Mouse (Mus musculus) kidney, postnatal 0 days (tissue): ENCODE measurements around the gene Tango2. TPM values are rescaled to one million over a fixed set of nuclear protein-coding genes. Genes with fewer than 3 reads are reported as not detected.

Source experiments
- ATAC-seq: fragments of 200-750 bp; cut with Nextera tagmentation; replicated peaks from 2 replicates; pipeline ENCODE4 v1.8.0; 2017; ENCODE audit warnings: low read depth, moderate number of reproducible peaks, moderate TSS enrichment, moderate library complexity; ENCODE audit not compliant: low FRiP score
- DNase-seq: peaks from one replicate; pipeline ENCODE4 v3.0.0-alpha.2; 2016; ENCODE audit warnings: low spot score
- H3K27ac ChIP-seq: fragments of 300-500 bp; sonication (generic); 2 replicates; pipeline ENCODE4 v1.5.1; 2014; ENCODE audit warnings: mild to moderate bottlenecking
- H3K27me3 ChIP-seq: fragments of 300-500 bp; sonication (generic); 2 replicates; pipeline ENCODE4 v1.6.1; 2014; ENCODE audit warnings: low read length, mixed read lengths; ENCODE audit not compliant: insufficient read depth
- H3K36me3 ChIP-seq: fragments of 300-500 bp; sonication (generic); 2 replicates; pipeline ENCODE4 v1.6.1; 2014; ENCODE audit warnings: low read length, mixed read lengths; ENCODE audit not compliant: insufficient read depth
- H3K4me1 ChIP-seq: fragments of 300-500 bp; sonication (generic); replicated peaks from 2 replicates; pipeline ENCODE4 v1.6.1; 2014; ENCODE audit warnings: antibody characterized with exemption, low read length, mixed read lengths; ENCODE audit not compliant: insufficient read depth
- H3K4me2 ChIP-seq: fragments of 300-500 bp; sonication (generic); 2 replicates; pipeline ENCODE4 v1.6.1; 2014; ENCODE audit warnings: mild to moderate bottlenecking, low read length, moderate library complexity, mixed read lengths
- H3K4me3 ChIP-seq: fragments of 300-500 bp; sonication (generic); replicated peaks from 2 replicates; pipeline ENCODE4 v1.5.1; 2014; ENCODE audit warnings: low read depth, low read length
- H3K9ac ChIP-seq: fragments of 300-500 bp; sonication (generic); 2 replicates; pipeline ENCODE4 v1.6.1; 2014; ENCODE audit warnings: low read depth, low read length
- H3K9me3 ChIP-seq: fragments of 300-500 bp; sonication (generic); replicated peaks from 2 replicates; pipeline ENCODE4 v1.6.1; 2016; ENCODE audit warnings: low read length, inconsistent platforms, mixed read lengths
- CTCF ChIP-seq: IDR thresholded peaks from 2 replicates; pipeline ENCODE4 v1.5.1; 2016; ENCODE audit warnings: antibody characterized with exemption, low read depth, mild to moderate bottlenecking, moderate library complexity
- WGBS: fragments of 180-500 bp; shearing (Covaris S2); extraction: QIAGEN DNeasy Blood & Tissue Kit; methylation state at CpG from one replicate; pipeline ENCODE4 v1.1.7; 2014; 5-methylcytosine and 5-hydroxymethylcytosine counted together
- polyA plus RNA-seq: library from polyadenylated mRNA; unstranded; fragments of >200 nt; fragmentation: Nextera tagmentation; extraction: Ambion mirVana; gene quantifications from 2 replicates; pipeline ENCODE4 v1.2.1, GENCODE M21; 2015

The Tango2 gene
- 28.3 and 31.6 TPM in 2 replicates for polyA plus RNA-seq

DNA sequence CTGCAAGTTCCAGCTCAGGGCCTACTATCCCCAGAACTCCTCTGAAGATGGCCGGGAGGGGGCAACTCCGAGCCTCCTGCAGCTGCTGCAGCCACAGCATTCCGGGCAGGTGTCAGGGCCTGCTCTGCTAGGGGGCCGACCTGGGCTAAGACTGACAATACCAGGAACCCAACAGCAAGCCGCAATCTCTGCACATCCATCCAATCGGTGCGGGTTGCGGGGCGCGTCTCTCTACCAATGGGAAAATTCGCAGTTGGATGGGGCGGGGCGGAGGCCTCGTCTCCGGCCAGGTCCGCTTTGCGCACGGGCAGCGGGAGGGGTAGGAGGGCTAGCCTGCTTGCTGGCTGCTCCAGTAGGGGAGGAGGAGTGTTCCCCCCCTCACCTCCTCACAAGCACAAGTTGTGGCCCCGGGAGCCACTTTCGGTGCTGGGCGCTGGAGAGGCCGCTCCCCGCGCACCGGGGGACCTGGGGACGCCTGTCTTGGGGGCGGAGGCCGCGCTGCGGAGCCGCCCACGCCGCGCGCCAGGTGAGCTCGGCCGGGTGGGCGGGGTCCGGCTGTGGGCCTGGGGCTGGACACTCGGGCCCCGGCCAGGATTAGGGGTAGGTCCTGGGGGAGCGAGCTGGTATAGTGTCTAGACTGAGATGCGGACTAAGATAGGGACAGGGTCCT, at the start of gene Tango2, which contains the start of gene Arvcf:
Gene Tango2 (minus strand): TSS at position 173 of the 670 bp plus-strand sequence.
Gene Arvcf (plus strand): TSS at position 252 of the 670 bp plus-strand sequence.
- Histone ChIP-seq H3K36me3 (no peaks in the 10 kb centered on the region), H3K4me2 (peak within 1 kb of the TSS; percentile 100), H3K9me3 (no peaks in the 10 kb centered on the region), H3K4me1 (no peaks in the 10 kb centered on the region), H3K9ac (peak within 1 kb of the TSS; percentile 65), H3K27me3 (peaks cover 6% of the 10 kb centered on the region; the same call in 1 of the 2 replicates), H3K4me3 (peak within 1 kb of the TSS; percentile 60), H3K27ac (no peak within 1 kb of the TSS)
- DNase-seq (peak; percentile 96), ATAC-seq (peak; percentile 89)
- TF ChIP-seq CTCF, result peak; percentile 67
- under 1% methylated on average over 38 of the region's 44 CpGs for WGBS

DNA sequence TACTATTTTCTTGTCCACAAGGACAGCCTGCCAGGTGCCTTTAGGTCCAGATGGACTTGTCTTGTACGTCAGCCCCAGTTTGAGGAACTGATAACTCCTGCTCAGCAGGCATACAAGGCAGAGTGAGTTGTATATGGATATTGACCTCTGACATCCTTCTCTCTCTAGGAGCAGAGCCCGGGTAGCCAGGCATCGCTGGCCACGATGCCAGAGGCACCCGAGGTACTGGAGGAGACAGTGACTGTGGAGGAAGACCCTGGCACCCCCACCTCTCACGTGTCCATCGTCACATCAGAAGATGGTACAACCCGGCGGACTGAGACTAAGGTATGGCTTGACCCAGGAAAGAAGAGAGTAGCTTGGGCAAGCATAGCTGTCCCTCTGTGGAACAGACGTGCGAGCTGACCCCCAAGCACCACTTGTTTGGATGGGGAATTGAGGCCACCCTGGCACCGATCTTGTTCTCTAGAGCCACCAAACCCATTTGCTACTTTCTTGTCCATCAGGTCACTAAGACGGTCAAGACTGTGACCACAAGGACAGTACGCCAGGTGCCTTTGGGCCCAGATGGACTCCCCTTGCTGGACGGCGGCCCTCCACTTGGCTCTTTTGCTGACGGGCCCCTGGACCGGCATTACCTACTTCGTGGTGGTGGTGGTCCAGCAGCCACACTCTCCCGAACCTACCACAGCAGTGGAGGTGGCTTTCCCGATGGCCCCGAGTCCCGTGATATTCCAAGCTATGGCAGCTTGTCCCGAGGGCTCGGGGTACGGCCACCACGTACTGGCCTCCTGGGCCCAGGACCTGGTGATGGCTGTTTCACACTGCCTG, 49.1 kb upstream of the Tango2 start:
- Histone ChIP-seq H3K27ac (no peak overlapping the region), H3K4me1 (peaks cover 27% of the 10 kb centered on the region)
- 94% methylated on average over 27 of the region's 27 CpGs for WGBS

DNA sequence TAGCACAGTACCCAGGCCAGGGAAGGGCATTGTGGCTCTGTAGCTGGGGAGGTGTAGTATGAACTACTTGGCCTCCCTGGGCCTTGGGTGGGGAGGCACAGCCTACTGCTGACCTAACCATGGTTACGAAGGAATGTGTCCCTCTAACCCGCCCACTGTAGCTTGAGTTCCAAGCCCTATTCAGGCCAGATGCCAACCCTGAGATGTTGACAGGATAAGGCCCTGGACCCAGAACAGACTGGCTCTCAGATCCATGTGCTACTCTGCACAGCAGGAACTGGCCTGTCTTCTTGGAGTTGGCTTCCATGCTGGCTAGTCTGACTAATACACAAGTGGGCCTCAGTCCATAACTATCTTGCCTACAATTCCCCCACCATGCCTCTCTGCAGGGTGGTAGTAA, 48.3 kb upstream of the Tango2 start:
- peaks cover 27% of the 10 kb centered on the region for H3K4me1 ChIP-seq
- H3K36me3 ChIP-seq, result peaks cover 32% of the 10 kb centered on the region
- no peaks in the 10 kb centered on the region for H3K27me3 ChIP-seq
- H3K4me3 ChIP-seq, result no peak overlapping the region
- ATAC-seq, result peak; percentile 21; the same call in 1 of the 2 replicates
- no peak for TF ChIP-seq CTCF
- no peak overlapping the region for H3K4me2 ChIP-seq
- no peaks in the 10 kb centered on the region for H3K9me3 ChIP-seq
- WGBS, result 70% methylated on average over 2 of the region's 2 CpGs
- no peak for DNase-seq
- peak overlapping the region; percentile 32 for H3K27ac ChIP-seq
- no peak overlapping the region for H3K9ac ChIP-seq

More for the DNA sequence above, 49.1 kb upstream of the Tango2 start:
- Histone ChIP-seq H3K9me3 (no peaks in the 10 kb centered on the region), H3K27me3 (no peaks in the 10 kb centered on the region), H3K9ac (no peak overlapping the region), H3K36me3 (peaks cover 32% of the 10 kb centered on the region), H3K4me2 (no peak overlapping the region), H3K4me3 (no peak overlapping the region)
- no peak for TF ChIP-seq CTCF
- DNase-seq, result no peak
- no peak for ATAC-seq

DNA sequence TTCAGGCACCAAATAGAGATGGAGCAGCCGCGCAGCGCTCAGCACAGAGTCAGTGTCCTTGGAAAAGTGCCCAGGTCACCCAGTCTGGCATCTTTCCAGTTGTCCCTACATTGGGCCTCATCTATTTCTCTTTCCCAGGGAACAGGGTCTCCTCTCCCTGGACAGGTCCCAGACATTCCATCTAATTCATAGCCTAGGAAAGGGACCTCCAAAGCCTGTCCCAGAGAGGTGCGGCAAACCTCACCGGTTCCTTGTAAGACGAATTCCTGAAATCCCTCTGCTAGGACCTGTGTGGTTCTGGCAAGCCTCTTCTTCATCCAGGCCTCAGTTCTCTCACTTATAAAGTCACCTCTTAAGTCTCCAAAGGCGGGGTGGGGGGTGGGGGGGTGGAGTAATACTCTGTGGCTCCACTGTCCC, 47.7 kb upstream of the Tango2 start:
- no peak for ATAC-seq
- DNase-seq, result no peak
- H3K36me3 ChIP-seq, result peaks cover 32% of the 10 kb centered on the region
- H3K4me2 ChIP-seq, result no peak overlapping the region
- WGBS, result 40% methylated on average over 6 of the region's 7 CpGs
- peaks cover 23% of the 10 kb centered on the region for H3K4me1 ChIP-seq
- no peaks in the 10 kb centered on the region for H3K9me3 ChIP-seq
- H3K27ac ChIP-seq, result peak overlapping the region; percentile 32
- H3K27me3 ChIP-seq, result no peaks in the 10 kb centered on the region
- H3K9ac ChIP-seq, result no peak overlapping the region
- H3K4me3 ChIP-seq, result no peak overlapping the region
- TF ChIP-seq CTCF, result no peak

DNA sequence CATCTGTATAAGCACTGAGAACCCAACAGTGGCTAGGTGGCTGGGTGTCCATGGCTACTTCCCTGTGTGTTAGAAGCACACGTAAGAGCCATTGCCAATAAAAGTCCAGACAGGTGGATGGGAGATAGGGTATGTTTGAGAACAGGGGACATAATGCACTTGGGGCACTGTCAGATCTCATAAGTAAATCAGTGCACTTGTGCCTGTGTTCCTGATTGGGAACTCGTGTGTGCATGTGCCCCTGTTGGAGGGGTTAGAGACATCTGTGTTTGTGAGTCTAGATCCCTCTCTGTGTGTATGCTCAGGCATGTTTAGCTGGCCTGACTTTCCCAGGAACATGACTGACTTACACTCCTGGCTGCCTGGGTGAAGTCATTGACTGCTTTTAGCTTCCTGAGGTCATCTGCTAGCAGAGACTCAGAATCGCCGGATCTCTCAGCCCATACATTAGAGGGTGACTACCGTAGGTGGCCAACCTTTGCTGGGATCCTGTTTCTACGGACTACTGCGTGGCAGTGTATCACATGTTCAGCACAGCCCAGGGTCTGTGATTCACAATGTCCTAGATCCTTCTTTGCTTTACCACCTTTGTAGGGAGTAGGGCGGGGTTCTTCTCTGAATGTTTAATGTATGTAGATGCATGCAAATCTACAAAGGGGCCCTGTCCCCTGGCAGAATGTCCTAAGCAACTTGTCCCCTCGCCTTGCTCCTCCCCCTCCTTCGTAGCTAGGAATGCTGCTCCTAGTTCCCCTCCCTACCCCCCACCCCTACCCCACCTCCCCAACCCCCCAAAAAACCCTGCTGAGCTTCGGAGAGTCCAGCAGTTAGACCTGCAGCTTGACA, 47.1 kb upstream of the Tango2 start:
- no peaks in the 10 kb centered on the region for H3K27me3 ChIP-seq
- peak overlapping the region; percentile 15; the same call in 1 of the 2 replicates for H3K4me2 ChIP-seq
- H3K4me1 ChIP-seq, result peaks cover 23% of the 10 kb centered on the region
- peaks cover 29% of the 10 kb centered on the region for H3K36me3 ChIP-seq
- no peaks in the 10 kb centered on the region for H3K9me3 ChIP-seq
- peak overlapping the region; percentile 66 for H3K27ac ChIP-seq
- no peak for TF ChIP-seq CTCF
- ATAC-seq (no peak), DNase-seq (no peak)
- 42% methylated on average over 11 of the region's 11 CpGs for whole genome bisulfite sequencing
- no peak overlapping the region for H3K9ac ChIP-seq
- no peak overlapping the region for H3K4me3 ChIP-seq
